Comparison of ENCODE assay signal across 13 mouse cellular contexts in the genomic region with DNA sequence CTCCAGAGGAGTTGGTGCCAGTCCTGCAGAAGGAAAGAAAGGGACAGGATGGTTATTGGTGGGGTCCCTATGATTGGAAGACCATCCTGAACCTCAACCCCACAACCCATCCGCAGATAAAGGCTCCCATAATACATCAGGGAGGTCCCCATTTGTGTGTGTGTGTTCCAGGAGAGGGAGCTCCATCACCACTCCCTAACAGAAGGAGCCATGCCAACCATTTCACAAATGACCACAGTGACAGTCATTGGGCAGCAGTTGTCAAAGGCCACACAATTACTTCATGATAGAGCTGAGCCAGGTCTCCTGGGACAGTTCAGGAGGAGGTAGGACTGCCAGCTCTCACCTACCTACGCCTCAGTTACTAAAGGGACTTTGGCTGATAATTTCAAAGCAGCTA. TPM values are rescaled to one million over a fixed set of nuclear protein-coding genes. Genes with fewer than 3 reads are reported as not detected.
DNase-seq lines count a peak whose midpoint lies in the region; ATAC-seq and TF ChIP-seq lines count a peak whose summit lies in the region.
"Had no signal": no experiment of that assay in that cellular context is flagged by ENCODE, and none has a peak within 500 bp of the region (broad histone marks: within the 10 kb centered on the region; RNA-seq: fewer than 3 reads in every experiment).

No protein-coding gene starts in this region.

- WGBS in forebrain, postnatal 0 days, result 82% methylated on average over 2 of the region's 2 CpGs
- WGBS in forebrain, embryonic 13.5 days, result 83% methylated on average over 2 of the region's 2 CpGs
- 86% methylated on average over 2 of the region's 2 CpGs for WGBS in hindbrain, embryonic 11.5 days

- intact Hi-C loops in left cerebral cortex, adult 2 months (cut with DNase I), result loop anchor here (2.0 kb wide), 1 partner anchor 167 kb away; no protein-coding TSS in a partner anchor

- H3K9ac ChIP-seq in forebrain, postnatal 0 days, result no peak overlapping the region
- H3K9ac ChIP-seq in forebrain, embryonic 13.5 days, result no peak overlapping the region
- H3K9ac ChIP-seq in hindbrain, embryonic 11.5 days (ENCODE audit: low read depth, low read length), result no peak overlapping the region
- H3K9ac ChIP-seq: hindbrain, embryonic 15.5 days; liver, embryonic 13.5 days; midbrain, embryonic 12.5 days; neural tube, embryonic 12.5 days had no signal

- no peaks in the 10 kb centered on the region for H3K9me3 ChIP-seq in forebrain, postnatal 0 days (ENCODE audit: low read length)
- H3K9me3 ChIP-seq in forebrain, embryonic 13.5 days (replicated peaks), result no peaks in the 10 kb centered on the region
- H3K9me3 ChIP-seq in hindbrain, embryonic 11.5 days (ENCODE audit: control insufficient read depth, low read length), result no peaks in the 10 kb centered on the region
- H3K9me3 ChIP-seq: hindbrain, embryonic 15.5 days; liver, embryonic 13.5 days; midbrain, embryonic 12.5 days; neural tube, embryonic 12.5 days had no signal

- no peak overlapping the region for H3K4me3 ChIP-seq in forebrain, postnatal 0 days (ENCODE audit: low read depth, low read length)
- H3K4me3 ChIP-seq in forebrain, embryonic 13.5 days, result no peak overlapping the region
- no peak overlapping the region for H3K4me3 ChIP-seq in left cerebral cortex, adult 2 months
- no peak overlapping the region for H3K4me3 ChIP-seq in hindbrain, embryonic 11.5 days (ENCODE audit: low read depth, low read length)
- H3K4me3 ChIP-seq: hindbrain, embryonic 15.5 days; liver, embryonic 13.5 days; midbrain, embryonic 12.5 days; neural tube, embryonic 12.5 days had no signal

- H3K4me1 ChIP-seq in forebrain, postnatal 0 days (ENCODE audit: insufficient read depth), result no peaks in the 10 kb centered on the region
- peaks cover 10% of the 10 kb centered on the region; the same call in 1 of the 2 replicates for H3K4me1 ChIP-seq in forebrain, embryonic 13.5 days
- H3K4me1 ChIP-seq in hindbrain, embryonic 11.5 days (replicated peaks; ENCODE audit: control insufficient read depth, insufficient read depth, low read length), result no peaks in the 10 kb centered on the region
- H3K4me1 ChIP-seq: hindbrain, embryonic 15.5 days; liver, embryonic 13.5 days had no signal

- H3K36me3 ChIP-seq in forebrain, postnatal 0 days (ENCODE audit: insufficient read depth), result no peaks in the 10 kb centered on the region
- H3K36me3 ChIP-seq in forebrain, embryonic 13.5 days (ENCODE audit: poor library complexity, severe bottlenecking), result no peaks in the 10 kb centered on the region
- no peaks in the 10 kb centered on the region for H3K36me3 ChIP-seq in hindbrain, embryonic 11.5 days (ENCODE audit: control insufficient read depth, insufficient read depth, low read length)
- H3K36me3 ChIP-seq: hindbrain, embryonic 15.5 days; liver, embryonic 13.5 days; midbrain, embryonic 12.5 days; neural tube, embryonic 12.5 days had no signal

- no peak for DNase-seq in forebrain, postnatal 0 days
- DNase-seq in left cerebral cortex, adult 2 months (ENCODE audit: extremely low spot score in 1 of 2, low spot score in 2 of 2), result no peak
- DNase-seq in left cerebral cortex, adult 8-10 months (ENCODE audit: low spot score in 2 of 2), result no peak
- DNase-seq in 416B (ENCODE audit: low read depth), result peak; percentile 25
- no peak for DNase-seq in hindbrain, embryonic 11.5 days (ENCODE audit: low spot score)
- no peak for DNase-seq in urinary bladder, adult 18-20 months (ENCODE audit: low spot score in 2 of 2)
- DNase-seq: liver, embryonic 13.5 days; thymus, postnatal 36 days had no signal

- TF ChIP-seq CTCF in forebrain, postnatal 0 days (IDR thresholded peaks at IDR 0.05; ENCODE audit: low read depth), result peak; percentile 54
- peak; percentile 45 for TF ChIP-seq CTCF in left cerebral cortex, adult 2 months (IDR thresholded peaks at IDR 0.05)

- no peak overlapping the region for H3K4me2 ChIP-seq in forebrain, postnatal 0 days (ENCODE audit: low read depth)
- H3K4me2 ChIP-seq in forebrain, embryonic 13.5 days, result no peak overlapping the region
- H3K4me2 ChIP-seq in hindbrain, embryonic 11.5 days (replicated peaks; ENCODE audit: low read depth, low read length), result no peak overlapping the region
- H3K4me2 ChIP-seq: hindbrain, embryonic 15.5 days; liver, embryonic 13.5 days; midbrain, embryonic 12.5 days; neural tube, embryonic 12.5 days had no signal

- ATAC-seq in forebrain, postnatal 0 days, result no peak
- ATAC-seq in forebrain, embryonic 13.5 days, result no peak
- ATAC-seq in common myeloid progenitor, adult 5-6 weeks (replicated peaks; ENCODE audit: low read depth, poor library complexity, severe bottlenecking), result 0 out of 2 replicates have a peak, but pooled peaks have one; percentile 32
- no peak for ATAC-seq in hindbrain, embryonic 11.5 days (ENCODE audit: low FRiP score)

- H3K27me3 ChIP-seq in forebrain, postnatal 0 days (ENCODE audit: insufficient read depth, low read length), result no peaks in the 10 kb centered on the region
- H3K27me3 ChIP-seq in forebrain, embryonic 13.5 days, result no peaks in the 10 kb centered on the region
- H3K27me3 ChIP-seq in hindbrain, embryonic 11.5 days (ENCODE audit: control insufficient read depth, insufficient read depth, low read length), result no peaks in the 10 kb centered on the region
- H3K27me3 ChIP-seq: hindbrain, embryonic 15.5 days; liver, embryonic 13.5 days; midbrain, embryonic 12.5 days; neural tube, embryonic 12.5 days had no signal

- no peak overlapping the region for H3K27ac ChIP-seq in forebrain, postnatal 0 days (ENCODE audit: low read depth, low read length)
- no peak overlapping the region for H3K27ac ChIP-seq in forebrain, embryonic 13.5 days
- H3K27ac ChIP-seq in left cerebral cortex, adult 2 months, result no peak overlapping the region
- no peak overlapping the region for H3K27ac ChIP-seq in hindbrain, embryonic 11.5 days (ENCODE audit: low read depth, low read length)
- H3K27ac ChIP-seq: hindbrain, embryonic 15.5 days; liver, embryonic 13.5 days; midbrain, embryonic 12.5 days; neural tube, embryonic 12.5 days had no signal

RNA-seq across cellular contexts. Expression of a gene that starts 20.2 kb away (rescaled TPM):
- 27.5 and 38.7 TPM in 2 replicates for total RNA-seq in forebrain, postnatal 0 days (2014; rRNA removed)
- 15.8 and 28.7 TPM in 2 replicates for polyA plus RNA-seq in forebrain, postnatal 0 days (2015; fragmentation: Nextera tagmentation; extraction: Ambion mirVana)
- 52.0 and 52.1 TPM in 2 replicates for polyA plus RNA-seq in forebrain, embryonic 13.5 days (2015; fragmentation: Nextera tagmentation; extraction: Ambion mirVana)
- total RNA-seq in left cerebral cortex, adult 2 months (2021), result 10 to 100 TPM; 38.9 to 42.7 TPM
- 10 to 100 TPM; 39.3 to 42.8 (median 40.4) TPM for total RNA-seq in left cerebral cortex, adult 8-10 months (2022)
- total RNA-seq in common myeloid progenitor, adult 5-6 weeks (2017), result 46.1 and 46.6 TPM in 2 replicates
- polyA plus RNA-seq in hindbrain, embryonic 11.5 days (2014; fragmentation: Nextera tagmentation; extraction: Ambion mirVana), result 30.9 and 54.0 TPM in 2 replicates
